Mouse (Mus musculus) liver (tissue): Measurements from ENCODE around the gene Nt5m.
"Not testable (repeated sequence)": the region's sequence is repeated elsewhere in the genome, so short reads cannot be mapped to it uniquely, and the experiment has no call there.

Experiments
- DNase-seq: peaks from one replicate; pipeline ENCODE4 v3.0.0-alpha.2; 2020; ENCODE audit warnings: mixed read lengths

Nt5m gene

DNA sequence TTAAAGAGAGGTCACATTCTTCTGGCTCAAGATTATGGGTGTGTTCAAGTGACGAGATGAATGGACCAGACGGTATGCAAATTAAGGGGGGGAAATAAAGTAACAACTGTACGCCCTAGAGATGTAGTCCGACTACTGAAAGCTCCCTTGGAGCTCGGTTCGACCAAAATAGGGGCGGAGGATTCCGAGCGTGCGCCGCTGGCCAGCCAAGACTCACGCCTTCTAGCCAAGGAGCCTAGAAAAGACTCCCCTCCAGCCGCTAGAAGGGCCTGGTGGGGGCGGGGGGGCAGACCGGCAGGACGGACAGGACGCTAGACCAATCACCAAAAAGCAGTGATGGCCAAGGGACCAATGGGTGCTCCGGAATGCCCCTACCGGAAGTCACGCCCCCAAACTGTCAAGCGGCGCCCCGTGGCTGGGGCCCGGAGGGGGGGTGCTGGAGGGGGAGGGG lies at the start of gene Nt5m:
Gene Nt5m, plus strand, starts transcription at position 440 of the 451 bp plus-strand sequence.
- peak; percentile 95 for DNase-seq

DNA sequence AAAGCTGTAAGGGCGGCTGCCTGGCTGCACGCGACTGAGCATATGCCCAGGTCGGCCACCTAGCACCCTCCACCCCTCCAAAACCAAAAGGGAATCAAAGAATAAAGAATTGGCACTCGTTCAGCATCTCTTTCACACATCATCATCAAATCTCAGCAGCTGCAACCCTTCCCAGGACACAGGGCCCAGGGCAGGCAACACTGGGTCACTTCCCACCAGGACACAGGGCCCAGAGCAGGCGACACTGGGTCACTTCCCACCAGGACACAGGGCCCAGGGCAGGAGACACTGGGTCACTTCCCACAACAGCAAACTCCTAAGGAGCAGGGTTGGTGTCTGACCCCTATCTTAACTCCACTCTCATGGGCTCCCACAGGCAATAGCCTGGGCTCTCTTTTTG lies 45.9 kb upstream of the Nt5m start:
- no peak for DNase-seq

DNA sequence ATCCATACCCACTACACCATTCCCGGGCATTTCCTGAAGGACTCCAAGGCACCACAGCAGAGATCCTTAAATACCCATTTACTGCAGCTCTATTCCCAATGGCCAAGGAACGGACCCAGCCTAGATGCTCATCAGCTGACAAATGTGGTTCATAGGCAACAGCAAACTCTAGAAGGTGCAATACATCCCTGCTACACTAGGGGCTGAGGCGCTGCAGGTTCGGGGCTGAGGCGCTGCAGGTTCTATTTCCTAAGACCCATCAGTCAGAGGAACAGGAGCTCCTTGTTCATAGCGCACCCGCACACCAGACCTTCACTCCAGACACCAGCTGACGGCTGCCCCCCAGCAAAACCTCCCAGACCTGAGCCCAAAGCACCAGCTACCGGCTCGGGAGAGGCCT lies 38.8 kb upstream of the Nt5m start:
- DNase-seq: no peak

DNA sequence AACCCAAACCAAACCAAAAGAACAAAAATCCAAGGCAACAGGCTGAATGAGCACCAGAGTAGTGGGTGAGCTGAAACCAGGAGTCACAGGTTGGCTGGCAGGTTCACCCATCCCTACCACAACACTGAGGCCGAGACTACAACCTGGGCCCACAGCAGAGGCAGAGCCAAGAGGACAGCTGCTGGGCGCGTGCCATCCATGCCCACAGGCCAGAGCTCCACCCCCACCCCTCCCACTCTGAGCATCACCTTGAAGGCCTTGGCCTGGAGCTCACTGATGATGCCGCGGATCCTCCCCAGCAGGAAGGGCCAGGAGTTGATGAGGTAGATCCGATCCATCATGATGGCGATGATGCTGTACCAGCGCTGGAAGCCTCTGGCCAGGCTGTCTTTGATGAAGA lies 37.4 kb upstream of the Nt5m start:
- DNase-seq: no peak

DNA sequence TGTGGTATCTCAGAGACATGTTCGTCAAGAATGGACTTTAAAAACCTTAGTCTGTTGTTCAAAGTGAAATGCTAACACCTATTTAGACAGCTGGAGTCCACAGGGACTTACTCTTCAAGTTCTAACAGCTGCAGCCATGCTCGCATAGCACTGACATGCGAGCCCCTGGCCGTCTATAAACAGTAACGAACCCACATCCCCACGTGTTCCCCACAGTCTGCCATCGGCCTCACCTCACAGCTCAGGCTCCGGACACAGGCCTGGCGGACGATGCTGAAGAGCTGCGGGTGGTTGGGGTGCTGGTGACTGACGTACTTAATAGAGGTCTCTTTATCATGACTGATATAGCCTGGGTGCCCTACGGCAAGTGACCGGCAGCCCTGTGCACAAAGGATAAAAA lies 35.7 kb upstream of the Nt5m start:
- DNase-seq: no peak

DNA sequence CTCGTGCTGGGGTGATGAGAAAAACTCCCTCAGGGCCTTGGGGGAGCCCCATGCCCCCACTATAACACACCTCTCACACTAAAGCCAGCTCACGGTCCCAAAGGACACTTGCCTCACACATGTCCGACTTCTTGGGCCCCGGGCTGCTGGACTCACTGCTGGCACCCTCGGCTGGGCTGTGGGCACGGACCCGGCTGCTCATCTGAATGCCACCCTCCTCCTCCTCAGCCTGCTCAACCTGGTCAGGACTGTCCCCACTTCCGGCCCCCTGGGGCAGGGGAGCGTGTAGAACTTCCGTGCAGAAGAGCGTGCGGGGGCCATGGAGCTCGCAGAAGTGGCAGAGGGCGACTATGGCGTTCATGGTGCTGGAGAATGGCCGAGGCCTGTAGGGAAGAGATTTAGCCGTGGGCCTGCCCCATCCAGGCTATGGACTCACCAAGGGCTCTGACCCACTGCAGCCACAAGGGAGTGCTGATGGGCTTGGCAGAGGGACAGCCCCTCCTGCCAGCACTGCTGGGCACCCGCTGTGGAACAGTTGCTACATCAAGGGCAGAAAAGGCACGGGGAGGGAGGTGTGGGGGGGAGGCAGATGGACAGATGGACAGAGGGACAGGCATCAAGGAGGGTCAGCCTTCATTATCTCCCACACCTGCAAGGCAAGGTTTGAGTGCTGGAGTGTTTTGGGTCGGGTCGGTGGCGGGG lies 34.7 kb upstream of the Nt5m start:
- DNase-seq: no peak

DNA sequence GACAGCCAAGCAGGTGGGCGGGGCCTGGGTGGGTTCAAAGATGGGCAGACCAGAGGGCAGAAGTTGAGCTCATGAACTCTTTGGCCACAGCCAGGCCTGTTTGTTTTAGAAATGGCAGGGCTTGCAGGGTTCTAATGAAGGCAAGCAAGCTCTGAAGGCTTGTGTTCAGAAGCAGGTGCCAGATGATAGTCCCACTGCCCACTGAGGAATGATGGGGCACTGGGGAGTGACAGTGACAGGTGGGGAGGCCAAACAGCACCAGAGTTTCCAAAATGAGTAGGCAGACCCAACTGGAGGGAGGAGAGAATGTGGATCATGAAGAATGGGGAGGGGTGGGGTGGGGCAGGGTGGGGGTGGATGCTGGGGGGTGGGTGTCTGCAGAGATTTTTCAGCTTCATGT lies 34.0 kb upstream of the Nt5m start:
- no peak for DNase-seq

DNA sequence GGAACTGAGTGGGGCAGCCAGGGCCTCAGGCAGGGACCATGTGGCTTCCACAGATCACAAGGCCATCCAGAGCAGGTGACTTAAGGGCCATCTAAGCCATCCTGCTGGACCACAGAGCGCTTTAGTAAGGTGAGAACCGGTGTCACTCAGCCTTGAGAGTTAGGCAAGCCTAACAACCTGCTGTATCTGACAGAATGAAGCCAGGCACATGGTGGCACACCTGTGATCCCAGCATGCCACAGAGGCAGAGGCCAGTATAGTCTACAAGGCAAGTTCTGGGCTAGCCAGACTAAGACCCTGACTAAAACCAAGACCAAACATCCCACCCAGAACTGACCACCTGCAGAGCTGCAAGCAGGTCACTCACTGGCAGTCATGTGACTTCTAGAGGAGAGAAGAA lies 33.6 kb upstream of the Nt5m start:
- DNase-seq: no peak

DNA sequence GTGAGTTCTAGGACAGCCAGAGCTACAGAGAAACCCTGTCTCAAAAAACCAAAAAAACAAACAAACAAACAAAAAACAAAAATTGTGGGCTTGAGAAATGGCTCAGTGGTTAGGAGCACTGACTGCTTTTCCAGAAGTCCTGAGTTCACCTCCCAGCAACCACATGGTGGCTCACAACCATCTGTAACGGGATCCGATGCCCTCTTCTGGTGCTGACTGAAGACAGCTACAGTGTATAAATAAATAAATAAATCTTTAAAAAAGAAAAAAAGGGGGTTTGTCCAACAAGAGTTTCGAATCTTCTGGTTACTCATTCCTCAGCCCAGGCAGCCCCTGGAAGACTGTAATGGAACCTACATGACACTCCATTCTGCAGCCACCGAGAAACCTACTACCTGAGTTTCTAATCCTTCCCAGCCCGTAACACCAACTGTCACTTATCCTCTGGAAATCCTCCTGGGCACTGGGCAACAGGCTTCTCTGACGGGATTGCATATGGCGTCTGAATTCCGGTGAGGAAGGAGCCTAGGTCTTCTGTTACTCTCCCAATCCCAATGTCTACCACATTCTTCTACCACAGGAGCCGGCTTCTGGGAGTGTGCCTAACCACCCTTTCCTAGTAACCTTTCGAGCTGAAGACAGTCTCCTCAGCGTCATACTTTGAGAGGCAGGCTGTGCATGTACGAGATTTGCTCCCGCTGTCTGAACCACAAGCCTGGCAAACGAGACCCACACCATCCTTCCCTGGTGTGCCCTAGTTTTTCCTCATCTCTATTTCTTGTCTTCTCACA lies 30.9 kb upstream of the Nt5m start:
- DNase-seq: no peak

DNA sequence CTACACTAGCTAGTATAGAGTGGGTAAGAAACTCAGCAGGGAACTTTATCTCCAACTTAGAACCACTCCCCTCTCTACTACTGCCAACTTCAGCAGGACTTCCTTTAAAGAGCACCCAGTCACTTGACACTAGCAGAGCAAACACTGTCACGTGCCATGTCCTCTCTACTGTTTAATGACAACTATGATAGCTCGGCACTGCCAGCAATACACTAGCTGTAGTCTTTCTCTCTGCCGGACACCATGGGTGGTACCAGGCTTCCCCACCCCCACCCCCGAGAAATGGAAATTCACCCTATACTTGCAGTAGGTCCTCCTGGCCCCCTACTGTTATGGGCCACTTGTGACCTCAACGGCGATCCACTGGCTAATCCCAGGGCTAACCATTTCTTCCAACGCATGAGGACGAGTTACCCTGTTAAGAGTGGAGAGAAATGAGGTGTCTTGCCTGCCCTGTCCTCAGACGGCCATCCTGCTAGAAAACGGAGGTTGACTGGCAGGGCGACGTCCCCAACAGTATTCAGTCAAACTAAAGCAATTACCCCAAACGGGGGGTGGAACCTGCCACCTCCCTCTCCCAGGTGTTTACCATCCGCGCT lies 30.1 kb upstream of the Nt5m start:
- DNase-seq: peak; percentile 45

DNA sequence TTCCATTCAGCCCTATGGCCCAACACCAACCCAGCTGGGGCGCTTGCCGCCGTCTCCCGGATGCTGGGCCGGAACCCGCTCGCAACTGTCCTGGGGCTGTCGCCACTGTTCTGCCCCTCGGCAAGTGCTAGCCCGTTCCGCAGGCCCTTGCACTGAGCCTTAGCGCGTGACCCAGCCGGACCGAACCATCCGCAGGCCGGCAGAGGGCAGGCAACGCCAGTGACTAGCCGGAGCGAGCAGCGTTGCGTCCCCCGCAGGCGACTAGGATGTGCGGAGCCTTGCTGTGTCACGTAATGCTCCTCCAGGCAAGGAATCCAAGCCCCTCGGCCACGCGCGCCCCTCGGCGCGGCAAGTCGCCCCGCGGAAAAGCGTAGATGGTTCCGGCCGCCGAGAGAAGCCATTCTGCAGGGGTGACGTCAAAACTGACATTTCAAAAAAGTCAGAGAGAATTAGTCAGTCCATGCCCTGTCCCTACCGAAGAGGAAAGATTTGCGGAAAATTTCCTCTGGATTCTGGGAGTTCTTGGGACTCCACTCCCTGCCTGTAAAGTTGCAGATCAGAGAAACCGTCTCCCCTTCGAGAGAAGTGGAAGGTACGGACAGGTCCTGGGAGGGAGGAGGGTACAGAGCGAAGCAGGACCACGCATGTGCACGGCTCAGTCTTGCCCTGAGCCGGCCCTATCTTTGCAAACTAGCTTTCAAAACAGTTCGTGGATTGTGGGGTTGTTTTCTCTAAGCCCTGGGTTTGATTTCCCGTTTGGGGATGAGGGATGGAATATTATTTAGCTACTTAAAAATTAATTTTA lies 29.4 kb upstream of the Nt5m start, which contains the start of gene Flcn:
Gene Flcn, minus strand, starts transcription at position 347 of the 805 bp plus-strand sequence.
- DNase-seq: peak; percentile 88

DNA sequence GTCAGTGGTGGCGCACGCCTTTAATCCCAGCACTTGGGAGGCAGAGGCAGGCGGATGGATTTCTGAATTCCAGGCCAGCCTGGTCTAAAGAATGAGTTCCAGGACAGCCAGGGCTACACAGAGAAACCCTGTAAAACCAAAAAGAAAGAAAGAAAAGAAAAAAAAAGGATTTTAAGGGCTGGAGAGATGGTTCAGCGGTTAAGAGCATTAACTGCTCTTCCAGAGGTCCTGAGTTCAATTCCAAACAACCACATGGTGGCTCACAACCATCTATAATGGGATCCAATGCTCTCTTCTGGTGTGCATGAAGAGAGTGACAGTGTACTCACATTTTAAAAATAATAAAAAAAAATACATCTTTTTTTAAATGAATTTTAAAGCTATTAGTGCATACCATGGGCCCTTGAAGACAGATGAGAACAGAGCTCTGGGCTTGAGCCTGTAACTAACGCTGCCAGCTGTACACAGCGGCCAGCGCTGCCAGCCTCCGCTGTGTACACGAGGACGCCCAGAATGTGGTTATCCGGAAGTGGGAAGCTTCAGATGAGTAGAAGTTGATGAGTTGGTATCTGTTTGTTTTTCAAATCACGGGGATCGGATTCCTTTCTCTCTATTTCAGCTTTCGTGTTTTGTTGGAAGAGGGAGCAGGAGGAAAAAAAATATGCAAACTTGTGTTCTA lies 28.6 kb upstream of the Nt5m start:
- no peak for DNase-seq

DNA sequence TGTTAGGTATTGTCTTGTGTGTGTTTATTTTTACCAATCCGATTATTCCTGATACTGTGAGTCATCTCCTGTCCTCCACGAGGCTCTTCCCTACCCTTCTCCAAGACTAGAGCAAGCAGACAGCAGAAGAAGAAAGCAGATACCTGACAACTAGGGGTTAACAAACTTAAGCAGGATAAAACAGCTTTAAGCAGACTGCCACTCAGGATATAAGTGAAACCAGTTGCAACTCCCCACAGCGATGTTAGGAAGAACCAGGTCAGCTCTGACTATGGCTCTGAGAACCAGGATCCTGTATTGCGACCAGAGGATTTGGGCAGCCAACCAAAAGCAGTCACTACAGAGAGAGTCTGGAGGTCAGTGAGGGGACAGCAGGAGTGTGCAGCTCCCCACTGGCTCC lies 28.0 kb upstream of the Nt5m start:
- no peak for DNase-seq

DNA sequence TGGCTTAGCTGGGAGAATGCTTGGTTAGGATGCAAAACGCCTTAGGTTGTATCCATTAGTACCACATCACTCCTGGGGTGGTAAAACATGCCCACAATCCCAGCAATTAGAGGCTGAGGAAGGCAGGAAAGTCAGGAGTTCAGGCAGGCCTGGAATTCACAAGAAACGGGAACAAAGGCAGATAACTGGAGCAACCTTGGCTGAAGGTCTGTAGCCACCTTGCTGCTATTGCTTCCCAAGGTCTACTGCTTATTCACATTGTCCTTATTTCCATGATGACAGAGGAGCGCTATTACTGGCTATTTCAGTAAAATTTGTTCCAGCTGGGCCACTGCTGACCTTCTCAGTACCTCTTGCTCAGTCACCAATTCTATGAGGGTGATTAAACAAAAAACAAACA lies 26.0 kb upstream of the Nt5m start:
- no peak for DNase-seq

DNA sequence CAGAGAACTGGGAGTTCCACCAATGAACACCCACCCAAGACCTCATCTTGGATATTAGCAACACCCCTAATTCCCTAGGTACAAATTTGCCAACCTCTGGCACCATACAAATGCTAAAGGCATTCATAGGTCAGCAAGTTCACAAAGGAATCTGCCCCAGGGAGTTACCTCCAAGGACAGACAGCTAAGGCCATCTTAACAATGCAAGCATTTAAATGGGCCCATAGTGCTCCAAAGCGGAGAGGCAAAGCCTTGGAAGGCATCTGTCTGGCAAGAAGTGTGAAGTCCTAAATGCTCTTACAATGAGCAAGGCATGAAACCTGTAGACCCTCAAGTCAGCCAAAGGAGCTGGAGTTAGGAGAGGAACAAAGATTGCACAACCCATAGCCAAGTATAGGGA lies 24.9 kb upstream of the Nt5m start:
- no peak for DNase-seq

DNA sequence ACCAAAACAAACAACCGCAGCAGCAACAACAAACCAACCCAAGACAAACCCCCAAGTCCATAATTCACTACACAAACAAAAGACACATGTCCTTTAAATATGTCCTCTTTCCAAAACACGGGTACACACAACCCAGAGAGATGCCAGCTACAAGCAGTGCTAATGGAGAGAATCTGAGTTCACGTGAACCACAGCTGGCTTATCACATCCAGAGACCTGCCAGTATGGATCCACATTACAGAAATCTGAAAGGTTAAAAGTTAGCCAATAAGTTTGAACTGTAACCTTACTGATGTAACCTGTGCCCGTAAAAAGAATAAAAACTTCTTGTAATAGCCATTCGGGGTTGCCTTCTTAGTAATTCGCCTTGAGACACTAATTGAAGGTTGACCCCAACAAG lies 24.3 kb upstream of the Nt5m start:
- DNase-seq: no peak

DNA sequence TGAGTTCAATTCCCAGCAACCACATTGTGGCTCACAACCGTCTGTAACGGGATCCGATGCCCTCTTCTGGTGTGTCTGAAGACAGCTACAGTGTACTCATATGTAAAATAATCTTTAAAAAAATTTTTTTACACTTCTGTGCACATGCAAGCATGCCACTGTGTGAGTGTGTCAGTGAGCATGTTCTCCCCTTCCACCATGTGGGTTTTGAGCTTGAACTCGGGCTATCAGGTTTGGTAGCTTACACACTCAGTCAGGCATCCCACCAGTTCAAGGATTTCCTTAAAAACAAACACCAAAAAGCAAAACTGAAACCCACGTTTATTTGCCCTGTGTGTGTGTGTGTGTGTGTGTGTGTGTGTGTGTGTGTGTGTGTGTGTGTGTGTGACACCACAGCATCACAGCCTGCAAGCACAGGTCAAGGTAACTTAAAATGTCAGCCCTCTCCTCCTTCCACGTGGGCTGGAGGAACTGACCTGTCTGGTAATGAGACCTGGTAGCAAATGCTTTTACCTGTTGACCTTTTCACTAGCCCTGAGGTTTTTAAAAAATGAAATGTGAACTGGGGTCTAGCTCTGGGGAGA lies 23.7 kb upstream of the Nt5m start:
- no peak for DNase-seq

DNA sequence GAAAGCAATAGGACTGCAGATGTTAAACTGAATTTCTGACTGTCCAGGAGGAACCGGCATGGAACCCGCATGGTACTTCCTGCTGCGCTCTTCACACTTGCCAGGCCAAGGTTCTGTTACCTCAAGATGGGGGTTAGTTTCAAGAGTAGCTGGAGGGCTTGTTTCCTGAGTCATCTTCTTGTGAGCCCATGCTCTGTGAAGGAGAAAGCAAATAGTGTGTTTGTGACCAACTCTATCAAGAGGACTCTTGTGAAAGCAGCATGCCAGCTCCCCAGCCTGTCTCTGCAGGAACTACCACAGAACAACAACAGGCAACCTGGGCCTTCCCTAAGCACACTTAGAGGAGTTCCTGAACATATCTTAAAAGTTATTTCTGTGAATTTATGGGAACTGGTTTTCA lies 21.3 kb upstream of the Nt5m start:
- no peak for DNase-seq

DNA sequence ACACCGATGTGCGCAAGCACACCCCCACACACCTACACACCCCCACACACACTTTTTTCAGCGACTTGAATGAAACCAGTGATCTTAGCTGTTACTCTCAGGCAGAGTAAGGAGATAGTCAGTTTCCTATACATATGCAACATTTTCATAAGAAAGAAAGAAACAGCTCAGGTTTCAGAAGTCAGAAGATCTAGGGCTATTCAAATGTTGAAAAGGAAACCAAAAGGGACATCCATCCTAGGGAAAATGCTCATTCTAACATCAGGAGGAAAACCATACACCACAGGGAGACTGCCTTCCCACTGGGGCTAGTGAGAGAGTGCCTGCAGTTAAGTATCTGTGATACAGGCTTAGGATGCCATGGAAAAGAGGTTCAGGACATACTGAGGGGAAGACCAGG lies 17.6 kb upstream of the Nt5m start:
- DNase-seq: no peak

DNA sequence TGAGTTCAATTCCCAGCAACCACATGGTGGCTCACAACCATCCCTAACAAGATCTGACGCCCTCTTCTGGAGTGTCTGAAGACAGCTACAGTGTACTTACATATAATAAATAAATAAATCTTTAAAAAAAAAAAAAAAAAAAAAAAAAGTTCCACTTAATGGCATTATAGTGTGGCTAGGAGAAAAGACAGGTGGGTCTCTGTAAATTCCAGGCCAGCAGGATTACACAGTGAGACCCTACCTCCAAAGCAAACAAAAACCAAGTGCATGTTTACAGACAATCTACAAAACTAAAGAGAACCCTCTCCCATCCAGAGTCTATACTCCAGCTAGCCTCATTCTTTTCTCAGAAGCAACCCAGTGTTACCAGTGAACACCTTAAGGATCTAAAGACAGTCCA lies 1.5 kb upstream of the Nt5m start:
- DNase-seq: not testable (repeated sequence)

DNA sequence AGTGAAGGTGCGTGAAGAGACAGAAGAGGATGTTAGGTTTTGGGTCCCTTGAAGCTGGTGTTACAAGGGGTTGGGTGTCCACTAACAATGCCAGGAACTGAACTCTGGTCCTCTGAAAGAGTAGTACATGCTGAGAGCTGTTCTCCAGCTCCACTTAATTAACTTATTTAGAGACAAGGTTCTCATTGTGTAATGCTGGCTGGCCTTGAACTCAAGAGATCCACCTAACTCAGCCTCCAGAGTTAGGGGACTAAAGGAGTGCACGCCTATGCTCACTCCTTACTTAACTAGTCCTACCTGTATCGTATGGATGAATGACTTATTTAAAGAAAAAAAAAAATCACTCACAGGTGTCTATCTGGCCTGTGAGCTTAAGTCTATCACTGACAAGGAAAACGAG lies 821 bp upstream of the Nt5m start:
- DNase-seq: no peak

DNA sequence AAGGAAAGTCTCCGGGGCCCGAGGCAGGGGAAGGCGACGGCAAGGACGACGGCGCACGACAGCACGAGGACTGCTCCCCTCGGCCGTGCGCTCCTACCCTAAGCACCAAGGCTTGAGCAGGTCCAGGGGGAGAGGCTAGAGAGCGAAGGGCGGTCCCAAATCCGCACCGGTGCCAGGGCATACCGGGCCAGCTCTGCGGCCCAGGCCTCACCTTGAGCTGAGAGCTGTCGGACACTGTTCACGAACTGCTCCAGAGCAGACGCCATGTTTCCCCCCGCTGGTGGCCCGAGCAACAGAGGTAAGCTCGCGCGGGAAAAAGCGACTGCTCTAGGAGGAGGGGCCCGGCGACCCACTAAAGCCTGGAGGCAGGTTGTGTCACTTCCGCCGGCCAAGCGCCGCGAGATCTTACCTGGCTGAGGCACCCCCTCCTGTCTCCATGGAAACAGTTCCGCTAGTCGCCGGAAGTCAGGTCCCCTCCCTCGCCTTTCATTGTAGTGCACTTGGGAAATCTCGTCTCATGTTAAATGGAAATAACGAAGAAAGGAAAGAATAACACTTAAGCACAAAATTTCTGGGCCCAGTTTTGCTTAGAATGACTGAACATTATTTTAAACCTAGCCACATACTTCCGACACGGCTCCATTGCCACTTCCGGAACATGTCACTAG lies 346 bp downstream of the Nt5m start, which contains the start of gene Cops3:
Gene Cops3, minus strand, starts transcription at position 380 of the 668 bp plus-strand sequence.
- DNase-seq: peak; percentile 95
